9 mouse cellular contexts compared by ENCODE assay signal in the genomic region with DNA sequence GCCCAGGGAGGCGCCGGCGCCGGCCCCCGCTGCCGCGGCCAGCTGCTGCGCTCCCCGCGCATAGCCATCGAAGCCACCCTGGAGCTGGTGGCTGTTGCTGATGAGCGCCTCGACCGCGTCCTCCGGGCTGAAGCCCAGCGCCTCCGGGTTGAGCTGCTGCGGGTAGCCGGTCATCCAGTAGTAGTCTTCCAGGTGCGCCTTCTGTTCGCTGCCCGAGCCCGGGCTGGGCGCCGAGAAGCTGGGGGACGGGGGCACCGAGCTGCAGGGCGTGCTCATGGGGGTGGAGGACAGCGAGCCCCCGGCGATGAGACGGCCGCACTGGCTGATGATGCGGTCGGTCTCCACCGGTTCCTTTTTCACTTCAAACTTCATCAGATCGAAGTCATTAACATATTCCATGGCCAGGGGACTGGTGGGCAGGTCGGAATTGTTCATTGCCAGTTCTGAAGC. TPM values are rescaled to one million over a fixed set of nuclear protein-coding genes. Genes with fewer than 3 reads are reported as not detected.
A peak's percentile ranks its signal among the peaks of the same experiment; 100 is the strongest.
DNase-seq lines count a peak whose midpoint lies in the region; ATAC-seq lines count a peak whose summit lies in the region.
"Had no signal": no experiment of that assay in that cellular context is flagged by ENCODE, and none has a peak within 500 bp of the region (broad histone marks: within the 10 kb centered on the region; RNA-seq: fewer than 3 reads in every experiment).

No protein-coding gene starts in this region.

- no peaks in the 10 kb centered on the region for H3K27me3 ChIP-seq in kidney, embryonic 14.5 days (ENCODE audit: control insufficient read depth, insufficient read depth, low read length)
- peaks cover 23% of the 10 kb centered on the region for H3K27me3 ChIP-seq in forebrain, embryonic 12.5 days
- H3K27me3 ChIP-seq in hindbrain, embryonic 11.5 days (ENCODE audit: control insufficient read depth, insufficient read depth, low read length) = no peaks in the 10 kb centered on the region
- H3K27me3 ChIP-seq in liver, embryonic 15.5 days = peaks cover 67% of the 10 kb centered on the region
- peaks cover 8% of the 10 kb centered on the region for H3K27me3 ChIP-seq in neural tube, embryonic 15.5 days (replicated peaks)

- peaks cover 18% of the 10 kb centered on the region for H3K4me1 ChIP-seq in kidney, embryonic 14.5 days (ENCODE audit: control insufficient read depth, insufficient read depth, low read length)
- H3K4me1 ChIP-seq in forebrain, embryonic 12.5 days = peaks cover 17% of the 10 kb centered on the region
- no peaks in the 10 kb centered on the region for H3K4me1 ChIP-seq in hindbrain, embryonic 11.5 days (replicated peaks; ENCODE audit: control insufficient read depth, insufficient read depth, low read length)
- H3K4me1 ChIP-seq in liver, embryonic 15.5 days (replicated peaks) = no peaks in the 10 kb centered on the region; the same call in none of the 2 replicates
- H3K4me1 ChIP-seq in neural tube, embryonic 15.5 days = peaks cover 40% of the 10 kb centered on the region

- no peaks in the 10 kb centered on the region for H3K9me3 ChIP-seq in kidney, embryonic 14.5 days (ENCODE audit: control insufficient read depth, low read length)
- no peaks in the 10 kb centered on the region for H3K9me3 ChIP-seq in forebrain, embryonic 12.5 days
- no peaks in the 10 kb centered on the region for H3K9me3 ChIP-seq in hindbrain, embryonic 11.5 days (ENCODE audit: control insufficient read depth, low read length)
- H3K9me3 ChIP-seq in liver, embryonic 15.5 days (replicated peaks) = no peaks in the 10 kb centered on the region
- no peaks in the 10 kb centered on the region for H3K9me3 ChIP-seq in neural tube, embryonic 15.5 days (replicated peaks)

- peak; percentile 33 for ATAC-seq in kidney, embryonic 14.5 days (ENCODE audit: low FRiP score, low TSS enrichment)
- peak; percentile 34; the same call in 1 of the 2 replicates for ATAC-seq in forebrain, embryonic 12.5 days (ENCODE audit: low FRiP score)
- ATAC-seq in hindbrain, embryonic 11.5 days (ENCODE audit: low FRiP score) = peak; percentile 46
- no peak for ATAC-seq in liver, embryonic 15.5 days (ENCODE audit: insufficient read depth)
- peak; percentile 33; the same call in 1 of the 2 replicates for ATAC-seq in neural tube, embryonic 15.5 days (ENCODE audit: low FRiP score)

- under 1% methylated on average over 30 of the region's 39 CpGs for WGBS in kidney, embryonic 14.5 days
- under 1% methylated on average over 38 of the region's 39 CpGs for WGBS in forebrain, embryonic 12.5 days
- 2% methylated on average over 38 of the region's 39 CpGs for WGBS in hindbrain, embryonic 11.5 days
- WGBS in liver, embryonic 15.5 days (ENCODE audit: insufficient replicate concordance) = under 1% methylated on average over 39 of the region's 39 CpGs
- 2% methylated on average over 39 of the region's 39 CpGs for WGBS in neural tube, embryonic 15.5 days

- peak overlapping the region; percentile 87 for H3K4me2 ChIP-seq in kidney, embryonic 14.5 days (replicated peaks; ENCODE audit: low read depth, low read length)
- peak overlapping the region; percentile 86 for H3K4me2 ChIP-seq in forebrain, embryonic 12.5 days
- H3K4me2 ChIP-seq in hindbrain, embryonic 11.5 days (replicated peaks; ENCODE audit: low read depth, low read length) = peak overlapping the region; percentile 86
- H3K4me2 ChIP-seq in liver, embryonic 15.5 days = peak overlapping the region; percentile 66
- peak overlapping the region; percentile 87 for H3K4me2 ChIP-seq in neural tube, embryonic 15.5 days

- H3K36me3 ChIP-seq in kidney, embryonic 14.5 days (ENCODE audit: control insufficient read depth, insufficient read depth, low read length) = no peaks in the 10 kb centered on the region
- no peaks in the 10 kb centered on the region for H3K36me3 ChIP-seq in forebrain, embryonic 12.5 days (replicated peaks)
- H3K36me3 ChIP-seq in hindbrain, embryonic 11.5 days (ENCODE audit: control insufficient read depth, insufficient read depth, low read length) = no peaks in the 10 kb centered on the region
- H3K36me3 ChIP-seq in liver, embryonic 15.5 days (replicated peaks) = no peaks in the 10 kb centered on the region
- no peaks in the 10 kb centered on the region for H3K36me3 ChIP-seq in neural tube, embryonic 15.5 days

- H3K9ac ChIP-seq in kidney, embryonic 14.5 days (ENCODE audit: low read depth, low read length) = peak overlapping the region; percentile 84
- H3K9ac ChIP-seq in forebrain, embryonic 12.5 days = peak overlapping the region; percentile 77
- H3K9ac ChIP-seq in hindbrain, embryonic 11.5 days (ENCODE audit: low read depth, low read length) = peak overlapping the region; percentile 71
- H3K9ac ChIP-seq in liver, embryonic 15.5 days = peak overlapping the region; percentile 21; the same call in 1 of the 2 replicates
- H3K9ac ChIP-seq in neural tube, embryonic 15.5 days (replicated peaks) = peak overlapping the region; percentile 78

- H3K27ac ChIP-seq in kidney, embryonic 14.5 days (ENCODE audit: low read depth, low read length) = peak overlapping the region; percentile 93
- H3K27ac ChIP-seq in forebrain, embryonic 12.5 days = peak overlapping the region; percentile 89
- H3K27ac ChIP-seq in hindbrain, embryonic 11.5 days (ENCODE audit: low read depth, low read length) = peak overlapping the region; percentile 82
- H3K27ac ChIP-seq in liver, embryonic 15.5 days (replicated peaks) = peak overlapping the region; percentile 70
- H3K27ac ChIP-seq in neural tube, embryonic 15.5 days (replicated peaks) = peak overlapping the region; percentile 93

- peak overlapping the region; percentile 74 for H3K4me3 ChIP-seq in kidney, embryonic 14.5 days (ENCODE audit: low read length)
- peak overlapping the region; percentile 62 for H3K4me3 ChIP-seq in forebrain, embryonic 12.5 days (replicated peaks)
- peak overlapping the region; percentile 60 for H3K4me3 ChIP-seq in hindbrain, embryonic 11.5 days (ENCODE audit: low read depth, low read length)
- H3K4me3 ChIP-seq in liver, embryonic 15.5 days (replicated peaks) = peak overlapping the region; percentile 54
- H3K4me3 ChIP-seq in neural tube, embryonic 15.5 days (replicated peaks) = peak overlapping the region; percentile 71

- no peak for DNase-seq in kidney, adult 18-20 months
- peak; percentile 18 to 20 for DNase-seq in adrenal gland, postnatal 4 days (ENCODE audit: low spot score in 2 of 2)
- peak; percentile 75 for DNase-seq in hindbrain, embryonic 11.5 days (ENCODE audit: low spot score)
- peak; percentile 24 for DNase-seq in urinary bladder, postnatal 14 days (ENCODE audit: low spot score)

RNA-seq across cellular contexts. Expression of a gene that starts 1.2 kb away (rescaled TPM):
- 11.0 and 12.7 TPM in 2 replicates for polyA plus RNA-seq in kidney, embryonic 14.5 days (2014; fragmentation: Nextera tagmentation; extraction: Ambion mirVana)
- 10 to 100 TPM; 38.7 to 40.8 TPM for total RNA-seq in adrenal gland, postnatal 4 days (2021)
- 3.1 and 3.6 TPM in 2 replicates for polyA plus RNA-seq in forebrain, embryonic 12.5 days (2016; fragmentation: Nextera tagmentation; extraction: Ambion mirVana)
- polyA plus RNA-seq in hindbrain, embryonic 11.5 days (2014; fragmentation: Nextera tagmentation; extraction: Ambion mirVana) = 5.5 and 7.5 TPM in 2 replicates
- 2.0 and 2.3 TPM in 2 replicates for polyA plus RNA-seq in liver, embryonic 15.5 days (2015; fragmentation: Nextera tagmentation; extraction: Ambion mirVana)
- 11.7 and 12.8 TPM in 2 replicates for polyA plus RNA-seq in neural tube, embryonic 15.5 days (2015; fragmentation: Nextera tagmentation; extraction: Ambion mirVana)
- total RNA-seq: MEL had no signal

Comparison
In these comparisons a context has a peak if more than half of its experiments do, and no peak if none do; other contexts are left out.
1. H3K9ac ChIP-seq: peak in every context shown above with its lines; median percentile 84 in kidney, embryonic 14.5 days; 78 in neural tube, embryonic 15.5 days; 77 in forebrain, embryonic 12.5 days; 71 in hindbrain, embryonic 11.5 days; 21 in liver, embryonic 15.5 days.